Mouse (Mus musculus): Measurements from ENCODE around the gene Olfr469. TPM values are rescaled to one million over a fixed set of nuclear protein-coding genes. Genes with fewer than 3 reads are reported as not detected.
A peak's percentile ranks its signal among the peaks of the same experiment; 100 is the strongest.

Gene Olfr469
- polyA plus RNA-seq, 1 experiment from 2014 or later, result not detected

GRCm38 (mm10) chr7:107787977-107788620 lies 37.2 kb downstream of the Olfr469 start:
- WGBS, result 65% methylated on average over 3 of the region's 3 CpGs
- Histone ChIP-seq H3K4me1 (ENCODE audit: control insufficient read depth, insufficient read depth, low read length) (no peaks in the 10 kb centered on the region), H3K27ac (ENCODE audit: low read depth, low read length) (no peak overlapping the region), H3K9ac (ENCODE audit: low read length) (no peak overlapping the region), H3K4me3 (ENCODE audit: low read depth, low read length) (no peak overlapping the region), H3K4me2 (no peak overlapping the region), H3K9me3 (ENCODE audit: control insufficient read depth, low read length) (no peaks in the 10 kb centered on the region), H3K27me3 (ENCODE audit: control insufficient read depth, insufficient read depth, low read length) (no peaks in the 10 kb centered on the region), H3K36me3 (ENCODE audit: control insufficient read depth, insufficient read depth, low read length) (no peaks in the 10 kb centered on the region)
- ATAC-seq (ENCODE audit: low FRiP score) (0 out of 2 replicates have a peak, but pooled peaks have one; percentile 14), DNase-seq (ENCODE audit: low spot score, missing footprints) (no peak)

- no peaks in the 10 kb centered on the region for H3K27me3 ChIP-seq (ENCODE audit: control insufficient read depth, insufficient read depth, low read length)
- H3K9ac ChIP-seq (ENCODE audit: low read length), result no peak overlapping the region
- ATAC-seq (ENCODE audit: low FRiP score) (no peak), DNase-seq (ENCODE audit: low spot score, missing footprints) (peak; percentile 85)
- 47% methylated on average over 4 of the region's 4 CpGs for WGBS
- H3K4me2 ChIP-seq, result no peak overlapping the region
- H3K4me1 ChIP-seq (ENCODE audit: control insufficient read depth, insufficient read depth, low read length), result no peaks in the 10 kb centered on the region
- no peaks in the 10 kb centered on the region for H3K36me3 ChIP-seq (ENCODE audit: control insufficient read depth, insufficient read depth, low read length)
- no peak overlapping the region for H3K27ac ChIP-seq (ENCODE audit: low read depth, low read length)
- no peaks in the 10 kb centered on the region for H3K9me3 ChIP-seq (ENCODE audit: control insufficient read depth, low read length)
- no peak overlapping the region for H3K4me3 ChIP-seq (ENCODE audit: low read depth, low read length)
Measured at GRCm38 (mm10) chr7:107779611-107780010, 45.7 kb downstream of the Olfr469 start.

- Histone ChIP-seq H3K4me2 (no peak overlapping the region), H3K27ac (ENCODE audit: low read depth, low read length) (no peak overlapping the region), H3K9ac (ENCODE audit: low read length) (no peak overlapping the region), H3K27me3 (ENCODE audit: control insufficient read depth, insufficient read depth, low read length) (no peaks in the 10 kb centered on the region), H3K4me3 (ENCODE audit: low read depth, low read length) (no peak overlapping the region), H3K4me1 (ENCODE audit: control insufficient read depth, insufficient read depth, low read length) (no peaks in the 10 kb centered on the region), H3K9me3 (ENCODE audit: control insufficient read depth, low read length) (no peaks in the 10 kb centered on the region), H3K36me3 (ENCODE audit: control insufficient read depth, insufficient read depth, low read length) (no peaks in the 10 kb centered on the region)
- ATAC-seq (ENCODE audit: low FRiP score) (no peak), DNase-seq (ENCODE audit: low spot score, missing footprints) (no peak)
- 79% methylated on average over 1 of the region's 1 CpGs for WGBS
Measured at GRCm38 (mm10) chr7:107778216-107778615, 47.1 kb downstream of the Olfr469 start.

DNA sequence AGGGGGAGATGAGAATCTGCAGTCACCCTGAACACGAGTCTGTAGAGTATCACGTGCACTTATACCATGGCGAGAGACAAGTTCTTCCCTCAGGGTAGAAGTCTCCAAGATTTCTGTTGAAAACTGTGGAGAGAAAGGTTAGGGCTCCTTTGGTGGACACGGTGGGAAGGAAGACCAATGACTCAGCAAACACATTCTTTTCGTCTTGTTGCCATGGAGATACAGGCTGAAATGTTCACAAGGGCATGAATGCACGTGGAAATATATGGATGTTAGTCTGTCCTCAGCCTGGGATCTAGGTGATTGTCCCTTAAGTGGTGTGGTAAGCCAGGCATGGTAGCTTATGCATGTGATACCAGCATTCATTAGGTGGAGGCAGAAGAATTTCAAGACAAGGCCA lies 54.5 kb downstream of the Olfr469 start:
- no peaks in the 10 kb centered on the region for H3K4me1 ChIP-seq (ENCODE audit: control insufficient read depth, insufficient read depth, low read length)
- H3K9me3 ChIP-seq (ENCODE audit: control insufficient read depth, low read length), result no peaks in the 10 kb centered on the region
- ATAC-seq (ENCODE audit: low FRiP score) (no peak), DNase-seq (ENCODE audit: low spot score, missing footprints) (no peak)
- 65% methylated on average over 6 of the region's 6 CpGs for WGBS
- H3K27ac ChIP-seq (ENCODE audit: low read depth, low read length), result no peak overlapping the region
- no peaks in the 10 kb centered on the region for H3K36me3 ChIP-seq (ENCODE audit: control insufficient read depth, insufficient read depth, low read length)
- no peaks in the 10 kb centered on the region for H3K27me3 ChIP-seq (ENCODE audit: control insufficient read depth, insufficient read depth, low read length)
- H3K9ac ChIP-seq (ENCODE audit: low read length), result no peak overlapping the region
- no peak overlapping the region for H3K4me3 ChIP-seq (ENCODE audit: low read depth, low read length)
- no peak overlapping the region for H3K4me2 ChIP-seq

Other genes with a start within 250 kb of the Olfr469 start
- gene Ppfibp2, start 230.3 kb downstream of the Olfr469 start, polyA plus RNA-seq (2014; fragmentation: Nextera tagmentation; extraction: Ambion mirVana), result 2.9 and 3.5 TPM in 2 replicates
- gene 5330417H12Rik, start 200.4 kb downstream of the Olfr469 start, polyA plus RNA-seq (2014; fragmentation: Nextera tagmentation; extraction: Ambion mirVana), result not detected in 2 replicates
- 0.56 TPM in 1 of 2 replicates, not detected in the other for gene Cyb5r2, start 67.5 kb downstream of the Olfr469 start, polyA plus RNA-seq (2014; fragmentation: Nextera tagmentation; extraction: Ambion mirVana)
- gene Ovch2, start 24.3 kb downstream of the Olfr469 start, polyA plus RNA-seq (2014; fragmentation: Nextera tagmentation; extraction: Ambion mirVana), result not detected in 2 replicates
- gene Olfr467, start 13.3 kb downstream of the Olfr469 start, polyA plus RNA-seq (2014; fragmentation: Nextera tagmentation; extraction: Ambion mirVana), result not detected in 2 replicates
- not detected in 2 replicates for gene Olfr470, start 21.9 kb upstream of the Olfr469 start, polyA plus RNA-seq (2014; fragmentation: Nextera tagmentation; extraction: Ambion mirVana)
- gene Olfr472, start 72.4 kb upstream of the Olfr469 start, polyA plus RNA-seq (2014; fragmentation: Nextera tagmentation; extraction: Ambion mirVana), result not detected in 2 replicates
- not detected in 2 replicates for gene Olfr473, start 104.9 kb upstream of the Olfr469 start, polyA plus RNA-seq (2014; fragmentation: Nextera tagmentation; extraction: Ambion mirVana)
- gene Olfr474, start 129.1 kb upstream of the Olfr469 start, polyA plus RNA-seq (2014; fragmentation: Nextera tagmentation; extraction: Ambion mirVana), result not detected in 2 replicates
- not detected in 2 replicates for gene Olfr476, start 139.3 kb upstream of the Olfr469 start, polyA plus RNA-seq (2014; fragmentation: Nextera tagmentation; extraction: Ambion mirVana)
- gene Olfr477, start 161.2 kb upstream of the Olfr469 start, polyA plus RNA-seq (2014; fragmentation: Nextera tagmentation; extraction: Ambion mirVana), result not detected in 2 replicates
- gene Olfr478, start 208.4 kb upstream of the Olfr469 start, polyA plus RNA-seq (2014; fragmentation: Nextera tagmentation; extraction: Ambion mirVana), result not detected in 2 replicates
- gene Olfr479, start 225.2 kb upstream of the Olfr469 start, polyA plus RNA-seq (2014; fragmentation: Nextera tagmentation; extraction: Ambion mirVana), result not detected in 2 replicates
- gene Olfr480, start 241.8 kb upstream of the Olfr469 start, polyA plus RNA-seq (2014; fragmentation: Nextera tagmentation; extraction: Ambion mirVana), result not detected in 2 replicates